Mouse (Mus musculus): ENCODE data around the gene Prkn. TPM values are rescaled to one million over a fixed set of nuclear protein-coding genes. Genes with fewer than 3 reads are reported as not detected.

The Prkn gene
- total RNA-seq, 2 experiments from 2014 or later: 14.6 to 20.3 TPM

GRCm38 (mm10) chr17:10982136-10982535, 142.0 kb downstream of the Prkn start:
- DNase-seq (ENCODE audit: low spot score in 2 of 2): no peak

DNA sequence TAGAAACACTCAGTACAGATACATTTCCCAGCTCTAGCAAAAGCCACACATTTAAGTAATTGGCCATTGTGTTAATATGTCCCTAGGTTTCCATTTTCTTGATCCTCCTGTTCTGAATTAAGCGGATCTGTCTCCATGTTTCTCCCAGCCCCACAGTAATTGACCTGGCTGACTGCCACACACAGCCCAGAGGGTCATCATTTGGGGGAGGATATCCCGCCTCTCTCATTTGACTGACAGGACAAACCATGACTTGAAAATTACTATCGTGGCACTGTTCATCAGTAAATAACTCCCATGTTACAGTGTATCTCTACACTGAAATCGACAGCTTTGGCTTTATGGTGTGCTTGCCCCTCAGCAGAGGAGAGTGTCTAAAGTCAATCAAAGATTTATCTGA, 146.9 kb downstream of the Prkn start:
- DNase-seq (ENCODE audit: low spot score in 2 of 2): no peak

GRCm38 (mm10) chr17:10997291-10997690, 157.1 kb downstream of the Prkn start:
- no peak for DNase-seq (ENCODE audit: low spot score in 2 of 2)

GRCm38 (mm10) chr17:11023371-11023770, 183.2 kb downstream of the Prkn start:
- DNase-seq (ENCODE audit: low spot score in 2 of 2): no peak

DNA sequence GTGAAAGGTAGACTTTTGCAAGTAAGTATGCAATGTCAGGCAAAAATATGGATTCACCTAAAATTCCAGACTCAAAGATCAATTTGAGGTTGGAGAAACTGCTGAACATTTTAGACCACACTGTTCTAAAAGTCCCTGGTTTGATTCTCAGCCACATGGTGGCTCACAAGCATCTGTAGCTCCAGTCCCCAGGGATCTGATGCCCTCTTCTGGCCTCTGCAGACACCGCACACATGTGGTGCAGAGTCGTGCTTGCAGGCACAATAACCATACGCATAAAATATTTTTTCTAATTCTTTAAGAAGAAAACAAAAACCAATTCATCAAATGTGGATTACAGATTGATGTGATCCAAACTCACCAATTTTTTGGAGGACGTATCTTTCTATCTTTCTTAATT, 189.2 kb downstream of the Prkn start:
- no peak for DNase-seq (ENCODE audit: low spot score in 2 of 2)

DNA sequence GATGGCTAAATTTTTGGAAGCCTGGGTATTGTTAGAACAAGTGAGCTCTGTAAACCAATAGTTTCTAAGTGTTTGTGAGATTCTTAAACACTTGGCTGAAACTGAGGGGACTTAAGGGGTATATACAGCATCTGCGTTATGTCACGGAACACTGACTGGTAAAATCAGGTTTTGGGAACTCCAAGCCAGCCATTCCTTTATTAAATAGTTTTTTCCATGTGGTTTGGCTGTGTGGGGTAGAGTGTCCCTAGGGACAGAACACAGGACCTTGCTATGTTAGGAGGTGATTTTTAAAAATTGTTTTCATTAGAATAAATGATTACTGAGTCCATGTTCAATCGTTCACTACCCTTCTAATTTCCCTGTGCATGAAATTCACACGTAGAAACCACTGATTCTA, 190.8 kb downstream of the Prkn start:
- no peak for DNase-seq (ENCODE audit: low spot score in 2 of 2)

DNA sequence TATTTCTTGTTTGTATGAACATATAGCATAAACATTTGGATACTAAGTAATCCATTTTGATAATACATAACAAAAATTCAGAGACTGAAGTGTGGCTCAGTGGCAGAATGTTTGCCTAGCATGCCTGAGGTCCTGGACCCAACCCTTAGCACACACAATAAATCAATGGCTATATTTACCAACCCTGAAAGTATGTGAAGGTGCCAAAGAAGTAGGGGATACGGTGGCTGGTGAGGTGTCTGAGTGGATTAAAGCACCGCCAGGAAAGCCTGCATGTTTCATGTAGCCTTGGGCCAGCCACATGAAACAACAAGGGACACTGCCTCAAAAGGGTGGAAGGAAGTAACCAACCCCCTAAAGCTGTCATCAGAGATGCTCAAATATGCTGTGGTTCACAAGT, 192.2 kb downstream of the Prkn start:
- DNase-seq (ENCODE audit: low spot score in 2 of 2): no peak

- DNase-seq (ENCODE audit: low spot score in 2 of 2): no peak
Observed at GRCm38 (mm10) chr17:11033594-11033993, 193.4 kb downstream of the Prkn start.

DNA sequence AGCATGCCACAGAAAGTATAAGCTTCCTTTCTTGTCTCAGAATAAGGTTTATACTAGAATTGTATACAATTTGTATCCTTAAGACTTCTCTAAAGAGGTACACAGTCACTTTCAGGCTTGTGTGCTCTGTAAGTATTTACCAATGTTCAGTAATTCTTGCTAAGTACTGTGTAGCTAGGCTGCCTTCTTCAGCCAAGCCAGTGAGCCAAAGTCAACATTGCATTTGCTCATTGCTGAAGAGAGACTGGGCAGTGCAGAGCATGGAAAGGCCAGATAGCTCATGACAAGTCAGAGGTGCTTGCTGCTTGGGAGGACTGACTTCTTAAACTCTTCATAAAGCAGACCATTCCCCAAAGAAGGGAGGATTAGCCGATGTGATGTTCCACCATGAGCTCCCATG, 198.1 kb downstream of the Prkn start:
- DNase-seq (ENCODE audit: low spot score in 2 of 2): no peak

DNA sequence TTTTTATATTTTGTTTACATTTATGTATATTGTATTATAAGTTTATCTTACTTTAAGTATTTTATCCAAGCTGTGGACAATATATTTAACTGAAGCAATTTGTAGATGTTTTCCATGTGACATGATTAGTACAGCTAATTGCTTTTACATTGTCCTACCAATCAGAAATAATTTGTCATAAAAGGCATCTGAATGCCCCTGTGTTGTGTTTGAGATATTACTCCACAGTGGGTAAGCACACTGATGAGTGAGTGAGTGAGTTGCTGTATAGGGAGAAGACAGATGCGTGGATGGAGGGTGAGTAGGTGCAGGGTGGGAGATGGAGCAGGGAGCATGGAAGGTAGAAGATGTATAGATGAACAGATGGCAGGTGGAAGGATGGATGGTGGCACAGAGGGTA, 218.8 kb downstream of the Prkn start:
- DNase-seq (ENCODE audit: low spot score in 2 of 2): no peak

DNA sequence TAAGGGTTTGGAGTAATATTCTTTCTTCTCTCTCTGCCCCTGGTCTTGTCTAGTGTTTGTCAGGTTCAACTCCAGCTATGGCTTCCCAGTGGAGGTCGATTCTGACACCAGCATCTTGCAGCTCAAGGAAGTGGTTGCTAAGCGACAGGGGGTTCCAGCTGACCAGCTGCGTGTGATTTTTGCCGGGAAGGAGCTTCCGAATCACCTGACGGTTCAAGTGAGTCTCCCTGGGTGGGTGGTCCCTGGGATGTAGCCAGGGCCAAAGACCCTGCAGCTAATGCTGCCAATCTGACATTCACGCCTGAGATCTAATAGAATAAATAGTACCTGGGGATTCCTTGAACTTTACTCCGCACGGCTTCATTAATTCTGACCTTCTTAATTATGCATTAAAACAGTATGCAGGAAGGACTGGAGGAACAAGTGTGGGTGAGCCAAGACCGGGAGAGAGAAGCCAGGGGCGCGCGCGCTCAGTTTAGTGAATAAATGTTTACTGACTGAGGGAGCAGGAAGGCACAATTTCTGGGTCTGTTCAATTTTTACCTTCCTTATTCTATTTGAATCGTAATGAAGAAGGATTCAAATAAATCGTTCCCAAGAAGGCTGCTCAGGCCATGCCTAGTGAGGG, 227.0 kb downstream of the Prkn start:
- DNase-seq (ENCODE audit: low spot score in 2 of 2): no peak

DNA sequence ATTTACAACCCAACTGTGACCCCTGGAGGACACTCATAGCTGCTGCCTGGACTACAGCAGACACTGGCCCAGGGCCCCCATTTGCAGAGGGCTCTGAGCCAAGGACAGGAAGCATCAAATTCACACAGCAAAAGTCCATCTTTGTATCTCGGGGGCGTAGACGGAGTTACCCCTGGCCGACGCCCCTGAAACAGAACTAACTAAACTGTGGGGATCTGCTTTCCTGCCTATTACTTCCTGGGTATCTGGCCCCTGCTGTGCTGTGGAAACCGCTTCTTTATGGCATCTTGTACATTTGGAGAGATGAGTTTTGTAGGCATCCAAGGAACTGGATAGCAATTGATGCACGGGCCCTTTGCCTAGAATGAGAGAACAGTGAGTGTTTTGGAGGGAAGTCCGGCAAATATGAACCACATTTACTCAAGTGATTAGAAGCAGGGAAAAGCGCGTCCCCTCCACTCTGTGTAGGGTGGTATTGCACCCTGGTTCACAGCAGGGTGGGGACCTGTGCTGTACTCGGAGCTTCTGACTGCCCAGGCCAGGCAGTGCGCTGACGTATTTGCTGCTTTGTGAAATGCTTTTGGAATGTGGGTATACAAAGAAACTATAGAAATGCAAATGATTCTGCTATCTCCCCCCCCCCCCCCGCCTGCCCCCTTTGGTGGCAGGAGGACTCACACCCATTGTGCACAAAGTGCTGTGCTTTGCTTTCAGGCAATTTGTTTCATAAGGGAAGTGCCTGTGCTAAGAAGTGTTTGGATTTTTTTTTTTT, 227.7 kb downstream of the Prkn start:
- DNase-seq (ENCODE audit: low spot score in 2 of 2): peak; percentile 56 to 70

GRCm38 (mm10) chr17:11070996-11071395, 230.8 kb downstream of the Prkn start:
- DNase-seq (ENCODE audit: low spot score in 2 of 2): no peak

DNA sequence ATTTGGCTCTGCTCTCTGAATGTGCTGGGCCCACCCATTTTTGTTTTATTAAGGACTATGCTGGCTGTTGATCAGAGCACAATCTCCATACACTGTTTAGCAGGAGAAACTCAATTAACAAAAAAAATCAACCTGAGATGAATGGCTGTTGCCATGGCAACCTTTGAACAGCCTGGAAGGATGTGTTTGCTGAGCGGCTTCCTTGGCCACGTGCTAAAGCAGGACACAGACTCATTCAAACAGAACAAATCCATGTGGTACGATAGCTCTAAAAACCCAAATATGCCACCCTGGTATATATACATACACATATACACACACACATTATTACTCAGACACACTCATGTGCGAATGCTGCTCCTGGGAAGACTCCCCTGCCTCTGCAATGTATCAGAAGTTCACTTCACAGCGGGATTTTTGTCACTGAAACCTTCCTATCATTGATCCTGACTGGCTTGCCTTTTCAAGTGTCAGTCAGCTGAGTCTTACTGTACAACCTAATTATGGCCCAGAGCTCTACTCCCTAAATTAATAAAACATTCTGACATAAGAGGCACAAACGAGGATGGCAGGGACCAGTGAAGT, 236.2 kb downstream of the Prkn start:
- peak in 1 of 2 experiments; percentile 34 for DNase-seq (ENCODE audit: low spot score in 2 of 2)

GRCm38 (mm10) chr17:11086492-11086891, 246.3 kb downstream of the Prkn start:
- DNase-seq (ENCODE audit: low spot score in 2 of 2): no peak

- DNase-seq (ENCODE audit: low spot score in 2 of 2): no peak
Observed at GRCm38 (mm10) chr17:11087088-11087487, 246.9 kb downstream of the Prkn start.

DNA sequence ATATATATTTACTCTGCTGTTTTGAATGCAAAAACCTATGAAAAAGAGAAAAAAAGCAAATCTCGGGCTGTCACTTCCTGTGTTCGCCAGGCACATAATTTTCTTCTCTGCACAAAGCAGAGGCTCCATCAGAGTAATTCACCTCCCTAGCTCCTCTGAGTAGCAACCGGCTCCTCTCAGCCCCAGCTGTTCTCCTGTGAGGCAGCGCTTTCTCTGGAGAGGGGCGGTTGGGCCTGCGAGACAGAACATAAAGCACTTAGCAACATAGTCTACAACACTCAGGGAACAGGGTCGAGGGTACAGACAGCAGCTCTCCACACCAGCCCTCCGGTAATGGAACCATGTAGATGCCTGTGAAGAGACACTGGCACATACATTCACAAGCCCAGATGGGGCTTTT, 247.6 kb downstream of the Prkn start:
- no peak for DNase-seq (ENCODE audit: low spot score in 2 of 2)

GRCm38 (mm10) chr17:11089361-11089760, 249.2 kb downstream of the Prkn start:
- DNase-seq (ENCODE audit: low spot score in 2 of 2): no peak

GRCm38 (mm10) chr17:11092900-11093299, 252.7 kb downstream of the Prkn start:
- peak in 1 of 2 experiments; percentile 20 for DNase-seq (ENCODE audit: low spot score in 2 of 2)

- no peak for DNase-seq (ENCODE audit: low spot score in 2 of 2)
Observed at GRCm38 (mm10) chr17:11093321-11093720, 253.1 kb downstream of the Prkn start.

DNA sequence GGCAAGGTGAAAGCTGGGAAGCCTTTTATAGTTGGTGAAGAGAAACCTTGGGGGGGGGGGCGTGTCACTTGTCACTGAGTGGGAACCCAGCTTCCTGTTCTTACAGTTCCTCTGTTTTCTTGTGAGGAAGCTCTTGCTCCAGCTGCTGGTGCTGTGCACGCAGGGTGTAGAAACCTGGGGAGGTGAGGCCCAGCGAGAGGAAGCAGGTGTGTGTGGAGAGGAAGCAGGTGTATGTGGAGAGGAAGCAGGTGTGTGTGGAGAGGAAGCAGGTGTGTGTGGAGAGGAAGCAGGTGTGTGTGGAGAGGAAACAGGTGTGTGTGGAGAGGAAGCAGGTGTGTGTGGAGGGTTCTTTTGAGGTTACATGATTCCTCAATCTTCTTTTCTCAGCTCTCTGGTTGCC, 266.8 kb downstream of the Prkn start:
- DNase-seq (ENCODE audit: low spot score in 2 of 2): no peak

DNA sequence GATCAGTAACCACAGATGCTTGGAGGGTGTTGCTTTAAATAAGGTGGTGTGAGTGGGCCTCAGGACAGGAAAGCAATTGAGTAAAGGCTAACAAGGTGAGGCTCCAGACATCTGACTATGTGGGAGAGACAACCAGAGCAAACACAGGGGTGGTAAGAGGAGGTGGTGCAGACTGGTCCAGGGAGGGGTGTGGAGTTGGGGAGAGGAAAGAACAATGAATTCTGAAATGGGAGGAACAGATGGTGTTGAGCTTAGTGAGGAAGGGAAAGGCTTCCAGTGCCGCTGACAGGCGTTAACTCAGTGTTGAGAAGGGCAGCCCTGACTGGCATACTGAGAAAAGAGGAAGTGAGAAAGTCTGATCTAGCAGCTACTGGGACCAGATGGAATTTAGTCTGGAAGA, 267.7 kb downstream of the Prkn start:
- peak; percentile 41 to 60 for DNase-seq (ENCODE audit: low spot score in 2 of 2)

- no peak for DNase-seq (ENCODE audit: low spot score in 2 of 2)
Observed at GRCm38 (mm10) chr17:11117508-11117907, 277.3 kb downstream of the Prkn start.
